Mouse (Mus musculus) cerebellum, postnatal 4 days (tissue): ENCODE measurements around the gene Il6st.
"Not testable (repeated sequence)": the region's sequence is repeated elsewhere in the genome, so short reads cannot be mapped to it uniquely, and the experiment has no call there.

ENCODE experiments used
- DNase-seq, 2 experiments: peaks; one replicate each; pipeline ENCODE4 v3.0.0; 2022; ENCODE audit warnings: low spot score in 2 of 2, mixed read lengths in 1 of 2

Gene Il6st

DNA sequence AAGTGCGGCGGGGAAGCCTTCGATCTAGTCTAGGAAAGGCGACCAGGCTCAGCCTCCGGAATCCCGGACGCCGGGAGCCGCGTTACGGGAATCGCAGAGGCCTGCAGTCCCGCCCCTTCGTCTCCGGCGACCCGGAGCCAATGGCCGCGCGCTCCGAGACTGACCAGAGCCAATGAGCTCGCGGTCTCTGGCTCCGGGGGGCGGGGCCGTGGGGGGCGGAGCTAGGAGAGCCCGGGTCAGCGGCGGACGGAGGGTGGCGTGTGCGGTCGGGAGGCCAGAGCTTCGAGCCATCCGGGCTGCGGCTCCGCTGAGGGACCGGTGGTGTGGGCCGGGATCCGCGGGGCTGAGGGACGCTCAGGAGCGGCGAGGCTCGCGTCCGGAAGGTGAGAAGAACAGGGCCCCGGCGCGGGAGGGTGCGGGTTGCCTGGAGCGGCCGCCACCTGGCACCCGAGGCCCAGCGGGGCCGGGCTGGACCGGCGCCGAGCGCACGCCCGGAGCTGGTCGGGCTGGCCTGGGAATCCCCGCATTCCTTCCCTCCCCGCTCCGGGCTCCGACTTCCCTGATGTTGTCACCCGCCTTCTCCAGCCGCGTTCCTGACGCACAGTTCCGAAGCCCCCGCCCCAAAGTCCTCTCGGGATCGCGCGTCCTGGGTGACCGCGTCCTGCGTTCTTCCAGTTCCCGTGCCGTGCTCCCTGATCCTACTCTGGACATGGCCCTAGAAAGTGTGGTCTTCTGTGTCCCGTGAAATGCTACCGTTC is at the start of gene Il6st:
Gene Il6st (plus strand): TSS at position 203 of the 758 bp plus-strand sequence.
- peak; percentile 92 to 95 for DNase-seq

DNA sequence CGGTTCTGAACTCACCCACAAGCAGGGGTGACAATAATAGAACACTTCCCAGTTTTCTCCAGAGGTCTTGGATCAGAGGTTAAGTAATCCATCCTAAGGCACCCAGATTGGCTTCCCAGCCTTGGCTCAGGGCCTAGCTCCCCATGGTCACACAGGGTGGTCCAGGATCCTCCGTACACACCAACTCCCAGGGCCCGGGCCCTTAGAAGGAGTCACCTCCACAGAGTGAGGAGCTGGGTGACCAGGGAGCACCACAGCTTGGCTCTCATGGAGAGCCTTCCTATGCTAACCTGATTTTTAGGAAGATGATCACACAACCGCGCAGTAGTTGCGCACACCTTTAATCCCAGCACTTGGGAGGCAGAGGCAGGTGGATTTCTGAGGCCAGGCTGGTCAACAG is 48.0 kb upstream of the Il6st start:
- DNase-seq, result no peak

DNA sequence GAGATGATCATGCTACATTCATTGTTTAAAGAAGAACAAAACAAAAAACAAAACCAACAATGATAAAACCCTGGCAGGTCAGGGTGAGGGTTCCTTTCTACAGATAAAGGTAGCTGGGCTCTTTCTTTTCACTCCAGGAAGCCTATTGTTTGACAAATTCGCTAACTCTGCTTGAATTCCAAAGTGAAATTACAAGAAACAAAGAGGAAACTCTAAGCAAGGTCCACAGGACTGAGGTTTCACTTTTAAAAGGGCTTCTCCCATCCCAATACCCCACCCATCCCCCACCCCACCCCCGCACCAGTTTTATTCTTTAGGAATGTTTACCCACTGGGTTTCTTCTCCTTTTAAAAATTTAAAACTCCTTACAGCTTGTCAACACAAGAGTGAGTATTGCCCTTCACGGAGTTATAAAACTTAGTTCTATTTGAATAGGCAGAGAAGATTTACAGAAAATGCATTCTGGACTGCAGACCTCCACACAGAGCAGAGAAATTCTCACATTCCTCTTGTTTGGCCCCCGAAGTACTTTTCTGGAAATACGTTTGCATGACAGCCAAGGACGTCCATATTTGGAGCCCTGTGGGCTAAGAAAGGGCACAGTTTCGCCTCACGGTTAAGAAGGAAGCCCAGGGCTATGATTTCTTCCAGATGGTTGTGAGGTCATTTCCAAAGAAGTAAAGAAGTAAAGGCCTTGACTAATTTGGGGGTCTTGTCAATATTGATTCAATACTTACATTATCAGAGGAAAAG is 47.3 kb upstream of the Il6st start:
- DNase-seq, result no peak

DNA sequence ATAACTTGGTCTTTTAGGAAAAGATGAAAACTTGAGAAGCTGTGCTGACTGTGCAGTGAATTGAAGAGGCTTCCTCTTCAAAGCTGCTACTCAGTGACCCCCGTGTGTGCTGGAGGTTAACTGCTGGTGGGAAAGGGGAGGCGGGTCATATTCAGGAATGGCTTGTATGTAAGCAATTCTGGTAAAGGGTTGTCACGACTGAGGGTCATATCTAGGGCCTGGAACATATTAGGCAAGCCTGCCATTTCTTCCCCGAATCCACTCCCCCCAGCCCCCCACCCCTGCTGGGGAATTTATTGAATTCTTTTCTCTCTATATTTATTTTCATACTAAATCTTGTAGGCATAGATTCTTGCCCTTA is 46.7 kb upstream of the Il6st start:
- no peak for DNase-seq

DNA sequence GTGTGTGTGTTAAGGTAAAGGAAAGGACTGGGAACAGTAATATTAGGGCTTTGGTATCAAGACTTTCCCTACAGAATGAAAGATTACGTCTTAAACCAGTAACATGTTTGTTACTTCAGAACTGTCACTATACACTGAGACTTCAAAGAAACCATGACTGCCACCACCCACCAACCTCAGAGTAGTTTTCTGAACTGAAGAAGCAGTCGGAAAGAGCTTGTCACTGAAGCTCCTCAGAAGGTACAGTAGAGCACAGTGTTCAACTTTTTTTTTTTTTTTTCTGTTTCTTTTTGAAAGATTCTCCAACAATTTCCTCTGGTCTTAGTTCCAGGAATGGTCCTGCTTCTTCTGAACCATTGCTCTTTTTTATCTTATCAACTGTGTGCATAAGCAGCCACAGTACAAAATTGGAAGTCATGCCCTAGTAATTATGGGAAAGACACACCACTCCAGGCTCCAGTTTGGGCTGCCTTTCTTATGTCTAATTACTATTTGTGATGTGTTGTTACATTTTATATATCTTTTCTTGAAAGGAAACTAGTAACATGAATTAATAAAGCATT is 45.9 kb upstream of the Il6st start:
- no peak for DNase-seq

DNA sequence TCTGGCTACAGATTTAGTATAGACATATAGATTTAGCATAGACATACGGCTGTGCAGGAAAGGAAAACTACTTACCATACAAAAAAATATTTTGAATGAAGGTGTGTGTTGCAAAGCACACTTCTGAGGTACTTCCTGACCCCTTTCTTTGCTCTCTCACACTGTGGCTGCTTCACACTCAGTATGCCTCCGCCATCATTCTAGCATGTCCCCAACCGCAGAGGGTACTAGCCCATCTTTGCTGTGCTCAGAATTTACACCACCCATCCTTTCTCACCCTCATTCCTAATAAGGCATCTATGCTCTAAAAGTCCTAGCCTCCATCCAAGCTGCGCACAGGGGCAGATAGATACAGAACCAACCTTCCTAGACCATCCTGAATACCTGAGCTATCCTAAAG is 45.3 kb upstream of the Il6st start:
- DNase-seq, result no peak

DNA sequence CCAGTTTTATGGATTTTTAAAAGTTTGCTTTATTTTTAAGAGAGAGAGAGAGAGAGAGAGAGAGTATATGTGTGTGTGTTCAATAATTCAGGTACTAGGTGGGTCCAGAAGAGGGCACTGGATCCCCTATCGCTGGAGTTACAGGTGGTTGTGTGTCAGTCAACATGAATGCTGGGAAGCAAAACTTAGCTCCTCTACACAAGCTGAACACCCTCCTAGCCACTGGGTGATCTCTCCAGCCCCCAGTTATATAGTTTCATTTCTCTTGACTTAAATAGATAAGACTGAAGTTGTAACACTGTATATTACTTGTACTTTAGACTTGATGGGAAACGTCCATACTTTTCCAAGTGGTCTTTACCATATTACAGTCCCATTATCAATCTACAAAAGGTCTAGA is 39.7 kb upstream of the Il6st start:
- DNase-seq, result no peak

DNA sequence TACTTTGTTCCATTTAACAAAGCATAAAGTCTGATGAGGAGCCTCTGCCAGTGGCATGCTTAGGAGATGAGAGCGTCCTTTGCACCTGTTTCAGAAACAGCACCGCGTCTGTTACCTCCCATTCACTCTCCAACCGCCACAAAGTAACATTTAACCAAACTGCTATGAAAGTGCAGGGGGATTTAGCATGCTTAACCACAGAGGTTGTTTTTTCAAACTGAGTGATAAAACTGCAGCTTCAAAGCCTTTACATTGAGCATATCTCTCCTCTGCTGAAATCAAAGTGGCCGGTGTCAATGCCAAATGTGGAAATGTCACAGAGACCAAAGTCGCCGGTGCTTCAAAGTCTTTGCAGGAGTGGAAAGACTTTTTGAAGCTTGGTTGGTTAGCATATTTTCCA is 39.2 kb upstream of the Il6st start:
- no peak for DNase-seq

DNA sequence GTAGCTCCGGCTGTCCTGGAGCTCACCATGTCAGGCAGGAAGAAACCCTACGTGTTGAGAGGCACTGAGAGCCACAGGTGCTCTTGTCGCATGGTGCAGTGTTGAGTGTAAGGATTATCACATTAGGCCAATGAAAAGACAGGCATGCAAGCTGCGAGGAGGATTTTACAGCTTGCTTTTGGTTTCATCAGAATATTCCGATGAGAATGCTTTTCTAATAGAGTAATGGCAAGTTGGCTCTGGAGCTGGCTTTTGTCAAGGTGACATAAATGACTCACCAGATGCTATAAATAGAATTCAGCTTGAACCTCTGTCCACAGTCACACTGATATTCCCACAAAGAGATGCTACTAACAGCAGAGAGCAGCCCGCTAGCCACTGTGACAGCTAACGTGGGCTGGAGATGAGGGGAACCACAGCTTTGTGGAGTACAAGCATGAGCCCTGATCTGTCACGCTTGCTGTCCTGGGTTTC is 38.7 kb upstream of the Il6st start:
- no peak for DNase-seq

DNA sequence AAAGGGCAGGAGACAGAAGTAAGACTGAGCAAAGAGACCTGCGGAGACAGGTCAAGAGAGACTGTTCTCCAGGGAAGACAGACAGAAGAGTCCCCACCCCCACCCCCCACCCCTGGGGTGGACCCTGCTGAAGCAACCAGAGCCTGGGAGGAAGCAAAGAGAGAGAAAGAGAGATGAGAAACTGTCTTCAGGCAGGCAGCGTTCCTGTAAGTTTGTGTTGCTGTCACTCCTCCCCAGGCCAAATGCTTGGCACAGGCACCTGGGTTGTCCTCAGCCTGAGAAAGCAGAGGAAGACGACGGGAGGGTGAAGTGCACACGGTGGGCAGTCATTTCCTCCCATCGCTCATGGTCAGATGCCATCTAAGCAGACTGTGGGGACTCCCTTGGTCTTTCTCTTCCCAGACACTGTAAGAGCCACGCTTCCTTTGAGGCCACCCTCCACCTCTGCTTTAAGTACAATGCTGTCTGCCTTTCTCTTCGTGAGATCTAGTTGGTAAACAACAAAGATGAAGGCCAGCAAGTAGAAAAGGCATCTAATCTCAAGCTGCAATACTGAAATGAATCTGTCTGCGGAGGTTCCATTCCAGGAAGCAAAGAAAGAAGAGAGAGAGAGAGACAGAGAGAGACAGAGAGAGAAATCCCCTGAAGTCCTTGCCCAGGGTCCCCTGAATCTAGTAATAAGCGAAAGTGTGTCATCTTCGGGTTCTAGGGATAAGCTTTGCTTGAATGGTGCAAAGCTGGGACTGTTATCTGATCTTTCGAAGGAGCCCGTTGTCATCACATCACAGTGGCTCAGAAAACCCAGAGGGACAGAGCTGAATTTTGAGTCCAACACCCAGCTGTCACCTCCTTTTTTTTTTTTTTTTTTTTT is 37.4 kb upstream of the Il6st start:
- DNase-seq, result no peak

DNA sequence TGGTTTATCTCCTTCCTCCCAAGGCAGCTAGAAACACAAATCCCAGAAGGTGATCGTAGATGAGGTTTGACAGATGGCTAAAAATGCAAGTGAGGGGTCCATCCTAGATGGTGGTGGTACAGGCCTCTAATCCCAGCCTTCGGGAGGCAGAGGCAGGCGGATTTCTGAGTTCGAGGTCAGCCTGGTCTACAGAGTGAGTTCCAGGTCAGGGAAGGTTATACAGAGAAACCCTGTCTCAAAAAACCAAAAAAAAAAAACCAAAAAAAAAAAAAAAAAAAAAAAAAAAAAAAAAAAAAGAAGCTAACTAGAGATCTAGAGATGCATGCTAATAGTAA is 36.8 kb upstream of the Il6st start:
- not testable (repeated sequence) for DNase-seq

DNA sequence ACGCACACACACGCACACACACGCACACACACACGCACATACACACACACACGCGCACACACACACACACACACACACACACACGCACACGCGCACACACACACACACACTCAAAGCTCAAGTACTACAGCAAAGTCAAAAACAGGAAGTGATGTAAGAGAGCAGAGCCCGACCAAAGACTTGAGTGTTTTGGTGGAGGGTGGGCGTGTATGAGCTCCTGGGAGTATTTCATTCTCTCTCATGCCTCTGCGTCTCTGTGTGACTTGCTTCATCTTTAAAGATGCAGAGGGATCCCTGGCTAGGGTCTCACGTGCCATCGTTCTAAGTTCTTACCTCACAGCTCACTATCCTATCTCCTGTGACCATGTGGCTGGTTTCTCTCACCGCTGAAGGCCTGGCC is 36.3 kb upstream of the Il6st start:
- no peak for DNase-seq

DNA sequence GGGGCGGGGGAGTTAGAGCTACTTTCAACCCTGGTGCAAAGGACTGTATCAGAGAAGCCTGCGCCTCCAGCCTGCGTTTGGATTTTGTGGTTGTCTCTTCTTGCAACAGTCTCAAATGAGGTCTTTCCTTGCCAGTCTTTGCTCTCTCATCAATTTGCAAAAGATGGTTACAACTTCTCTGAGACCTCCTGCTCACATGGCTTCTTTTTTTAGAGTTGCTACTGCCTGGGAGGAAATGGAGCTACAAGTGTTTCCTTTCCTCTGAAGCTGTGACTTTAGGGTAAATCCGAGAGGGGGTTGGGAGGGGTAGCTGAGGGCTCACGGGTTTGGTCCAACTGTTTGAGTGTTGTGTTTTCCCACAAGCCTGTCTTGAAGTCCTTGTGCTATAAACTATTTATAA is 30.6 kb upstream of the Il6st start:
- no peak for DNase-seq

DNA sequence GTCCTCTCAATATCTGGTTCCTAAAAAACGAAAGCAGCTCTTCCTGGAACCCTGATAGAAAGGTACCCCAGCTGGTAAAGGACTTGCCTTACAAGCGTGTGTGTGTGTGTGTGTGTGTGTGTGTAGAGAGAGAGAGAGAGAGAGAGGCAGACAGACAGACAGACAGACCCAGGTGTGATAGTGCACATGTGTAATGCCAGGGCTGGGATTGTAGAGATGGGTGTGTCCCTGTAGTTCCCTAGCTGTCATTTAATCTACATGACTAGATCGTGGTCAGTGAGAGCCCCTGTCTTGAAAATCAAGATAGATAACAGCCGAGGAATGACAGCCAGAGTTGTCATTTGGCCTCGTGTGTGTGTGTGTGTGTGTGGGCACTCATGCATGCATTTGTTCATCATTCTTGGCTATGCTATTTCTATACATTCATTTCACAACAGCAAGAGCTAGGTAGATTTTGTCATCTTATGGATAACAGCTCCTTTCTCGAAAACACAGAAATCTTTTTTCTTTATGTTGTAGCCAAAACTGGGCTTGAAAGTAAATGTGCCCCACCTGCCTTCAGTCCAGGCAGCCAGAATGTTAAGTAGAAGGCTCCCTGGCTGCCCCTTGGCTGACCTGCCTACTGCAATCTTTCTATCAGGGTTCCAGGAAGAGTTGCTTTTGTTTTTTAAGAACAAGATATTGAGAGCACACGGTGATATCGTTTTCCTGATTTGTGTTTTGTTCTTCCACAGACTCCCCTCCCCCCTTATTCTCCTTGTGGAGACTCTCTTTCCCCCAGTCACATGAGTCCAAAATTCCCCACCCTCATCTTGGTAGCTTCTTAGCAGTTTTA is 28.4 kb upstream of the Il6st start:
- no peak for DNase-seq

DNA sequence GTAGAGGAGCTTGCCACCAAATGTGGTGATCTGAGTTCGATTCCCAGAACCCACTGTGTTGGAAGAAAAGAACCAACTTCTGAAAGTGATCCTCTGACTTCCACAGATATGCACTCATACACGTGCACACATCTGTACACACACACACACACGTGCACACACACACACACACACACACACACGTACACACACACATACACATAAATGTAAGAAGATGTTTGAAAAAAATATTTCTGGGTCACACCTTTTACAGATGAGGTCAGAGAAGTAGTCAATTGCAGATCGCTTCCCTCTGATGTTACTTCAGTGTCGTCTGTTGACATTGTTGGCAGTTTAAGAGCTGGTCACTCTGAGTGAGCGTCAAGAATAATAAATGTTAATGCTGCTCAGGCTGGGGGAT is 27.6 kb upstream of the Il6st start:
- no peak for DNase-seq

DNA sequence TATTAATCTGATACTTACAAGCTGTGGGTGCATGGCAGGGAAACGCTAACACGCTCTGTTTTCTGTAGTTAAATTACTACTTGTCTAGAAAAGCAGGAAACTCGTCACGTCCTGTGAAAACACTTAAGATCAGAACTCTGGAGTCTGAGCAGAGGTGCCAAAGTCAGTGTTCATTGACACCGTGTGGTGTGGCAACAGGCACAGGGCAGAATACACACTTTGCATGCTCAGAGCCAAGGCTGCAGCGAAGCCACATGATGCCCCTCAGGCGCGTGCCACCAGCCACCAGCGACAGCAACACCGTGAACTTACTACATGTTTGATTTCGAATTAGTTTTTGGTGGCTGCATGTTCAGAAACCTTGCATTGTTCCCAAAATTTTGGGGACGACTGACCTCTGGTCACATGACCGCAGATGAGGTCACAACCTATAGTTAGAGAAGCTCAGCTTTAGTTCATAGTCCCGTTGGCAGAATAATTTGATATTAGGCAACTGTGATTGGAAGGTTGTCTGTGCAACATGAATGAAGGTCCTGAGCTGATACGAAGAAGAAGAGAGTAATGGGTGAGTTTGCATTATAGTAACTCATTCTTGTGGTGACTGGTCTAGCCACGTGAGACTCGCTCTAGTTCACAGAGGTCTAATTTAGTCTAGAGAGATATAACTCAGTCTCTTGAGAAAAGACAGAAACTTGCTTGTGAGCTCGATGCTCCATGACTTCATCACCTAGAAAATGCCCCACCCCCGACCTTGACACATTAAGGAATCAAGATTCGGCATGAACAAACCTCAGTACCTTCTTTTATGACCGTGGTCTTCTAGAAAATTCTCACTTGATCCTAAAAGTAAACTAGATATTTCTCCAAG is 25.6 kb upstream of the Il6st start:
- no peak for DNase-seq

DNA sequence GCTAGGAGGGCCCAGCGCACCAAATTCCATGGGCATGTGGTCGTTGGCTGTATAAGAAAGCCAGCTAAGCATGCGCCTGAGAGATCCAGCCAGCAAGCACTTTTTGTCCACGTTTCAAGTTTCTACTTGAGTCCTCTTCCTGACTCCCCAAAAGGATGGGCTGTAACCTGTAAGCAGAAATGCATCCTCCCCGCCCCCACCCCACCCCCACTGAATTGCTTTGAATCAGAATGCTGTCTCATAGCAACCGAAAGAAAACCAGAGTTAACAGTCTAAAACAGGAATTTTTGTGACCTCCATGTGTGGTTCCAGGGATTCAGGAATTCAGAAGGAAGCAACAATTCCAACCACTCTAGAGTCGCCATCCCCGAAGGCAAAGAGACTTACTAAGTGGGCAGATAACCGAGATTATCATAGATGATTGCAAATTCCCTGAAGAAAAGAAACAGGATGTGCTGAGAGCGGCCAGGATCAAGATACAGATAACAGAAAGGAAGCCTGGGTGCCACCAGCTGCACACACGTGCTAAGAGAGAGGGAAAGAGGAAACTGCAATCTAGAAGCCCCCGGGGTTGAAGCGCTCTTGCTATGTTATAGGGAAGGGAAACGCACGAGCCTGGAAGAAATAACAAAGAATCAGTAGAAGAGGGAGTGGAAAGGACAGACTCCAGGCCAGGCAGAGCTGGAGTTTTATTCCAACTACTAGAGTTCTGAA is 24.6 kb upstream of the Il6st start:
- DNase-seq, result no peak

DNA sequence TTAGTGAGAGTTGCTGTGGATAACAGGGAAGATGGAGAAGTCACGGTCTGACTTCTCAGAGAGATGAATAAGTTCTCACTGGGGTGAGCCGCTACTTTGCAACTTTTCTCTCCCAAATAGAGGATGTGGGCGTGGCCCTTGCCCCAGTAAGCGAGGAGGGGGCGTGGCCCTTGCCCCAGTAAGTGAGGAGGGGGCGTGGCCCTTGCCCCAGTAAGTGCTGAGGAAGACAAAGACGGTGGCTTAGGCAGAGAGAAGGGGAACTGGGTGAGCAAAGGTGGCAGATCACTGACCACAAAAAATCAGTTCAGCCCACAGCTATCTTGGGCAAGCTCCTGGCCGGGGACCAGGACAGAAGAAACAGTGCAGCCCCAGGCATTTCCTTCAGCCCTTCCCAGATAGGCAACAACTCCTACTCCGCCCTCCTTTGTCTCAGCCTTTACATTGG is 23.9 kb upstream of the Il6st start:
- DNase-seq, result no peak

DNA sequence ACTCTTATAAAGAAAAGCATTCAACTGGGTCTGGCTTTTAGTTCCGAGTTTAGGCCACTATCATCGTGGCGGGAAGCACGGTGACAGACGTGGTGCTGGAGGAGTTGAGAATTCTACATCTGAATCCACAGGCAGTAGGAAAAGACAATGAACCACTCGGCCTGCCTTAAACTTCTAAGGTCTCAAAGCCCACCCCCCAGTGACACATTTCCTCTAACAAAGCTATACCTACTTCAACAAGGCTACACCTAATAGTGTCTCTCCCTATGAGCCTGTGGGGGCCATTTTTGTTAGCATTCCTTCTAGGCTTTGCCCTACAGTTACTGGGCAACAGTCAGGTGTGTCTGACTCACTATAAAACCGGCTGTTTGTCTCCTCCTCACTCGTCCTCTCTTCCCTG is 23.2 kb upstream of the Il6st start:
- DNase-seq, result no peak
